Mouse (Mus musculus): Measurements from ENCODE around the gene Rpap2. TPM values are rescaled to one million over a fixed set of nuclear protein-coding genes. Genes with fewer than 3 reads are reported as not detected.

Gene Rpap2
- polyA plus RNA-seq, 1 experiment from 2014 or later, result 18.9 TPM

DNA sequence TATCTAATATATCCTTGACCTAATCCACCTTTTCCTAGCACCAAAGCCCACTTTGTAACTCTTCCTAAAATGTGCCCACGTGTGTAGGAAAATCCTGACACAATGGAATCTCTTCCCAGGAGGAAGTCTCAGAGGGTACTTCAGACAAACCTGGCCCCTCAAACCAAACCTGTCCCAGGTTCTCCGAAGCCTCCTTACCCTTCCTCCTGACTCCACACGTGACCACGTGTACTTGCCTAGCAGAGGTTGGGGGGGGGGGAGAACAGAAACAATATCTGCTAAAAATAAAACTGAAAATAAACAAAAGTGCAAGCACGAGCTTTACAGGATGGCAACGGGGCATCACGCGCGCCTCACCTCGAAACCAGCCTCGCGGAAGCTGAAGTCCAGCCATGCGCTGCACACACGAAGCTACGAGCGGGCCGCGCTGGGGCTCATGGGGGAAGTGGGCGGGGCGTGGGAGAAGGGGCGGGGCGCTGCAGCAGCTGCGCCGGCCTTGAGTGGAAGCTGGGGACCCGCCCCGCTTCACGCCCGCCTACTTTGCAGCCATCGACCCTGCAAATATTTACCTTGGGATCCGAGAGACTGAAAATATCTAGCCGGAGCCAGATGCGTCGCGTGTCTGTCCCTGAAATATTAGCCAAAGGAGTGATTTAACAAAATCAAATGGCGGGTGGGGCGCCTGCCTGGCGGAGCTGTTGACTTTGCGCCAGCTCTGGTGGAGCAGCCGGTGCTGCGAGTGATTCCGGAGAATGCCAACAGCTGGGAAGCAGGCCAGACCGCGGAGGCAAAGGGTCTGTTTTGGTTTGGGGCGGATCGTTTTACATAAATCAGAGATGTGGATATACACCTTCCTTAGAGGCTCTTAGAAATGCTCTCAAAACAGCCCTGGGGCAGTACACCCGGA lies 90.7 kb downstream of the Rpap2 start:
- peak overlapping the region; percentile 50 for H3K9ac ChIP-seq
- H3K4me1 ChIP-seq, result peaks cover 9% of the 10 kb centered on the region; the same call in 1 of the 2 replicates
- no peaks in the 10 kb centered on the region for H3K36me3 ChIP-seq (ENCODE audit: poor library complexity, severe bottlenecking)
- 15% methylated on average over 46 of the region's 46 CpGs for WGBS
- no peaks in the 10 kb centered on the region; the same call in 1 of the 2 replicates for H3K9me3 ChIP-seq (replicated peaks)
- peak overlapping the region; percentile 42 for H3K4me3 ChIP-seq
- ATAC-seq, result peak; percentile 96
- H3K4me2 ChIP-seq, result peak overlapping the region; percentile 65
- H3K27me3 ChIP-seq, result peaks cover 25% of the 10 kb centered on the region
- H3K27ac ChIP-seq, result peak overlapping the region; percentile 4; the same call in 1 of the 2 replicates

DNA sequence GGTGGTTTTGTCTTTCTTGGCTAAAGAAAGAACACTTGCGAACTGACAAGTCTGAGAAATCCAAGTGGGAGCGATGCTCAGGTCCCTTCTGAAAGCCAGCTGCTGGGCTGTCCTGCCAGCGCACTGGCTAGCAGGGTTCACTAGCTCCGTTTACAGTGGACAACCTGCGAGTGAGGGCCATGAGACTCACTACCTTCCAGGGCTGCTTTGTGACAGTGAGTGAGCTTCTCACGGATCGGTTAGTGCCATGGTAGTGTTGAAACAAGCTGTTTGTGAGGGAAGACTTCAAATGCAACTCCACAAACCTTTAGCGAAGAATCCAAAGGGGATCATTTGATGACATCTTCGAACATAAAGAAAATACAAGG lies 91.3 kb downstream of the Rpap2 start:
- Histone ChIP-seq H3K4me2 (peak overlapping the region; percentile 65), H3K4me1 (peaks cover 9% of the 10 kb centered on the region; the same call in 1 of the 2 replicates), H3K4me3 (peak overlapping the region; percentile 42), H3K27ac (peak overlapping the region; percentile 4; the same call in 1 of the 2 replicates), H3K27me3 (peaks cover 26% of the 10 kb centered on the region), H3K36me3 (ENCODE audit: poor library complexity, severe bottlenecking) (no peaks in the 10 kb centered on the region), H3K9me3 (replicated peaks) (no peaks in the 10 kb centered on the region; the same call in 1 of the 2 replicates), H3K9ac (peak overlapping the region; percentile 50)
- 26% methylated on average over 9 of the region's 9 CpGs for WGBS
- peak; percentile 52 for ATAC-seq

DNA sequence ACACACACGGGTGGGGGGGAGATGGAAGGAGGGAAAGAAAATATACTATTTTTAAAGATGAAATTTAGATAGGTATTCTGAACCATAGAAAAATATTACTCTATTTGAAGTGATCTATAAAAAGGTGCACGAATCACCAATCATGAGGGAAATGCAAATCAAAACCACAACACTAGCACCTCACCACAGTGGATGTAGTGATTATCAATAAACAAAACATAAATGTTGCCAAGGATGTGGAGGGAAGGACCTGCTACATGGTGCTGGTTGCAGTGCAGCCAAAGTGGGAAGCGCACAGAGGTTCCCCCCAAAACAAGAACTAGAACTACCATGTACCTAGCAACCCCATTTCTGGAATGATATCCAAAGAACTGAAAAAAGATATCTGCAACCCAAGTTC lies 97.8 kb downstream of the Rpap2 start:
- no peaks in the 10 kb centered on the region for H3K9me3 ChIP-seq (replicated peaks)
- no peak for ATAC-seq
- H3K9ac ChIP-seq, result no peak overlapping the region
- no peaks in the 10 kb centered on the region for H3K36me3 ChIP-seq (ENCODE audit: poor library complexity, severe bottlenecking)
- H3K4me2 ChIP-seq, result no peak overlapping the region
- no peaks in the 10 kb centered on the region for H3K4me1 ChIP-seq
- H3K27ac ChIP-seq, result no peak overlapping the region
- WGBS, result 80% methylated on average over 3 of the region's 3 CpGs
- H3K4me3 ChIP-seq, result no peak overlapping the region
- 0 out of 2 replicates have a peak, but pooled peaks cover 4% of the 10 kb centered on the region for H3K27me3 ChIP-seq

DNA sequence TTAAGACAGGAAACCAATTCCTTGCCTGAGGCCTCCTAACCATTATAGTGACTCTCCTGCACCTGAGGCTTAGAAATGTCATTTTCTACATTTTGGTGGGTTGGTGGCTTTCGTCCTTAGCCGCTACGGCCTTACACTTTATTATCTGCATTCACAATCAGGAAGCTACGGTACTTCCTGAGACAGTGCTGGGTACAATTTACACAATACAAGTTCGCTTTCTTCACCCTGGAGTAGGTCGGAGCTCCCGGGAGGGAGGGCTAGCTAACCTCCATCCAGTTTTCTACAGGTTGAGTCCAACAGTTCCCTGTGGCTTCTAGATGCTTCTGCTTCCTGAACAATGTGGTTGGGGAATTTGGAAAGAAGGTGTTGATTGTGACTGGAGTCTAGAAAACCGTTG lies 101.7 kb downstream of the Rpap2 start:
- Histone ChIP-seq H3K36me3 (ENCODE audit: poor library complexity, severe bottlenecking) (no peaks in the 10 kb centered on the region), H3K27ac (no peak overlapping the region), H3K9ac (no peak overlapping the region), H3K4me1 (no peaks in the 10 kb centered on the region), H3K4me2 (no peak overlapping the region), H3K27me3 (no peaks in the 10 kb centered on the region), H3K9me3 (replicated peaks) (no peaks in the 10 kb centered on the region), H3K4me3 (no peak overlapping the region)
- ATAC-seq, result no peak
- WGBS, result 83% methylated on average over 8 of the region's 8 CpGs

DNA sequence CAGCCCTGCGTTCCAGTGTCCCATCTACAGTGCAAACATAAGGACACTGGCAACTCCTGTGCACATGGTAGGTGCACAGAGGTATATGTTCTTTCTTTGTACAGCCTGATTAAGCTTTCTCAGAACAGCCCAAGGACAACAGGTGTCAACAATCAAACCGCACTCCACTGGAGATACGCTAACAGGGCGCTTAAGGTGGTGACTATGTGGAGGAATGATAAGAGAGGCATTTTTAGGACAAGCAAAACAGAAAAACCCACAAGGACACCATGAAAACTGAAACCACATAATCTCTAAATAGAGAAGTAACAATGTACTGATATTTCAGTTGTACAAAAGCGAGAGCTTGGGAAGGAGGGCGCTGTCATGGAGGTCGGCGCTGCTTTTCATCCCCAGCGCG lies 103.7 kb downstream of the Rpap2 start:
- Histone ChIP-seq H3K4me3 (no peak overlapping the region), H3K36me3 (ENCODE audit: poor library complexity, severe bottlenecking) (no peaks in the 10 kb centered on the region), H3K4me2 (no peak overlapping the region), H3K27me3 (no peaks in the 10 kb centered on the region), H3K9ac (no peak overlapping the region), H3K27ac (no peak overlapping the region), H3K4me1 (no peaks in the 10 kb centered on the region), H3K9me3 (replicated peaks) (no peaks in the 10 kb centered on the region)
- ATAC-seq, result no peak
- WGBS, result 93% methylated on average over 10 of the region's 10 CpGs

DNA sequence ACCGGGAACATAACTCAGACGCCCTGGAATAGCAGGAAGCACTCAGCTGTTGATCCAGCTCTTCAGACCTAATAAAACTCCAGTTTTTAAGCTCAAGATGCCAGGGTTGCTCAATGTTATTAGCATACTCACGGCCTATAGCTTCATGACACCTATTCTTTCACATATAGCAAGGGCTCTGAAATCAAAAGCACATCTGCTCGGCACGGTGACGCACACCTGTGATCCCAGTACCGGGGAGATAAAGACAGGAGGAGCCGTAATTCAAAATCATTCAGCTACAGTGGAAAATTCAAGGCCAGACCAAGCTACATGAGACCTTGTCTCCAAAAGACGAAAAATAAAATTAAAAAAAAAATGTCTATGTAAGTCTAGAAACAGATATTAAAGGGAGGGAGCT lies 104.5 kb downstream of the Rpap2 start:
- no peak overlapping the region for H3K27ac ChIP-seq
- no peak overlapping the region for H3K9ac ChIP-seq
- H3K36me3 ChIP-seq (ENCODE audit: poor library complexity, severe bottlenecking), result no peaks in the 10 kb centered on the region
- H3K4me2 ChIP-seq, result no peak overlapping the region
- H3K4me3 ChIP-seq, result no peak overlapping the region
- no peak for ATAC-seq
- no peaks in the 10 kb centered on the region for H3K27me3 ChIP-seq
- H3K4me1 ChIP-seq, result no peaks in the 10 kb centered on the region
- 88% methylated on average over 9 of the region's 9 CpGs for WGBS
- no peaks in the 10 kb centered on the region for H3K9me3 ChIP-seq (replicated peaks)

DNA sequence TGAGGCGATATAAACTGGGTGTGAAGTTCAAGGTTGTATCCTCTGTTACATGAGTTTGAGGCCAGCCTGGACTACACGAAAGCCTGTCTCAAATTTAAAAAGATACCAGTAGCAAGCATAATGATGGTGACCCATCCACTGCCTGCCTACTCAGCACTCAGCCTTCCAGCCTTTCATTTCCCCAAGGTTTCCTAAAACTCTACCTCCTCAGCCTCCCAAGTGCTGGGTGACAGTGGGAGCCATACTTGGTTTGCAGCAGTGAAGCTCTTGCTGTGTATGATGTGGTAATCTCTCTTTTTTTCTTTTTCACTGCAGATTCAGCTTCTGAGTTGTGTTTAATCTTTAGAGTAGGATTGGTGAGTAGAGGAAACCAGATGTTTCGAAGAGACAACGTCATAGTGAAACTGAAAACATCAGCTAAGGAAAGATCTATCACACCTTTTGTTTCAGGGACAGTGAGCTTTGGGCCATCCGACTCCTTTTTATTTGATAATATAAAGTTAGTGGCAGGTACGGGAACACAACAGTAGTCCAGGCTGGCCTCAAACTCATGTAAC lies 106.1 kb downstream of the Rpap2 start:
- Histone ChIP-seq H3K9me3 (replicated peaks) (no peaks in the 10 kb centered on the region), H3K4me1 (no peaks in the 10 kb centered on the region), H3K4me3 (no peak overlapping the region), H3K27ac (no peak overlapping the region), H3K4me2 (no peak overlapping the region), H3K36me3 (ENCODE audit: poor library complexity, severe bottlenecking) (no peaks in the 10 kb centered on the region), H3K27me3 (no peaks in the 10 kb centered on the region), H3K9ac (no peak overlapping the region)
- WGBS, result 92% methylated on average over 6 of the region's 6 CpGs
- no peak for ATAC-seq

DNA sequence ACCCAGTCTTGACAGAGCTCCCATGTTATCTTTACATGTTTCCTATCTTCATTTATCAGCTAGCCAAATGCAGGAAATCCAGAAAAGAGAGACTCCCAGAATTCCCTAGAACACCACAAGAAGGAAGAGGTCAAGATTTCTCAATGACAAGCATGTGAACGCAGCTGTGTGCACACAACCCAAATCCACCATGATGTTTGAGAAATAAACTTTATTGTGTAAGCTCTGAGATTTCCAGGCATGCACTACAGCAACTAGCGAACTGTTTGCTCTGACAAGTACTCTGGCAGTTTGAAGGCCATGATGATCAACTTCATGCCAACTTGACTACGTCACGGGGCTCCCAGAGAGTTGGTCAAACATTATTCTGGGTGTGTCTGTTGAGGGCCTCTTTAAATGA lies 108.6 kb downstream of the Rpap2 start:
- Histone ChIP-seq H3K4me3 (no peak overlapping the region), H3K9ac (no peak overlapping the region), H3K27ac (no peak overlapping the region), H3K9me3 (replicated peaks) (no peaks in the 10 kb centered on the region), H3K27me3 (no peaks in the 10 kb centered on the region), H3K4me1 (no peaks in the 10 kb centered on the region), H3K36me3 (ENCODE audit: poor library complexity, severe bottlenecking) (no peaks in the 10 kb centered on the region), H3K4me2 (no peak overlapping the region)
- 90% methylated on average over 4 of the region's 4 CpGs for WGBS
- ATAC-seq, result no peak

DNA sequence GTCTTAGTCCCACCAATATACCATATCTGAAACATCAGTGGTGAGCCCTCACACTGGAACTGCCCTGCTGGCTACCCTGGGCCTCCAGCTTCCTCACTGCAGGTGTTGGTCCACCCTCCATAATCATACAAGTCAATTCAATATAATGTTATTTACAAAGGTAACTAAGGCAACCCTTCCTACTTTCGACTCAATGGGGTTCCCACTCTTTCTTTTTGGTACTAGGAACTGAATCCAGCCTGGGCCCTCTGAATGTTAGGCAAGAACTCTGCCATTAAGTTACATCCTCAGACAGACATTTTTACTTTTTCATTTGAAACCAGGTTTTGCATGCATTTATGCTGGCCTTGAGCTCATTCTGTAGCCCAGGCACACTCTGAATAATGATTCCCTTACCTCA lies 109.1 kb downstream of the Rpap2 start:
- WGBS, result 84% methylated on average over 1 of the region's 1 CpGs

DNA sequence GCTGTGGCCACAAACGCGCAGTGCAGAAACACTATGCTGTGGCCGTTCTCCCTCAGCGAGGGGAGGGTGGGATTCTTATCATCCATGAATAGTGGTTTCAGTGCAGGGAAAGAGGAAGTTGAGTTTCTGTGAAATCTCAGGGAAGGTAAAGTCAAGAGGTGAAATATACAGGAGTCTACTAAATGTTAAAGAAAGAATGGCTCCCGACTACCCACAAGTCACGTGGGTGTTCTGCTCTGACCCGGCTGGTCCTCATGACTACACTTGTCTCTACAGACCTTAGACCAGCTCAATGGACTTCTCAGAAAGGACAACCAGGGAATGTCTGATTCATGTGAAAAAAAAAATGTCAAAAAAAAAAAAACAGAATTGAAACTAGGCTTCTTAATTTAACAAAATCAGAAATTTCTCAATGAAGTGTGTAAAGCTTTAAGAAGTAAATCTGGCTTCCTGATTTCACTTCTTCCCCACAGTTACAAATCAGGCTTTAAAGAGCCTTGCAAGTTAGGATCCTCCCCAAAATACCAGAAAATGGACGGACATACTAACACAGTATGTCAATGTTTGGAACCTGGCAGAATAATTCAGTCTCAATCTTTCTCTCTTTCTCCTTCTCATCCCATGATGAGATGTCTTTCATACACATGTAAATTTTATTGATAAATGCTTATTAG lies 111.1 kb downstream of the Rpap2 start:
- H3K4me1 ChIP-seq, result no peaks in the 10 kb centered on the region
- no peaks in the 10 kb centered on the region for H3K9me3 ChIP-seq (replicated peaks)
- H3K9ac ChIP-seq, result no peak overlapping the region
- no peaks in the 10 kb centered on the region for H3K36me3 ChIP-seq (ENCODE audit: poor library complexity, severe bottlenecking)
- 0 out of 2 replicates have a peak, but pooled peaks cover 3% of the 10 kb centered on the region for H3K27me3 ChIP-seq
- H3K4me3 ChIP-seq, result no peak overlapping the region
- WGBS, result 93% methylated on average over 8 of the region's 8 CpGs
- no peak overlapping the region for H3K27ac ChIP-seq
- no peak for ATAC-seq
- H3K4me2 ChIP-seq, result no peak overlapping the region

More for the DNA sequence above, 109.1 kb downstream of the Rpap2 start:
- no peak overlapping the region for H3K9ac ChIP-seq
- H3K9me3 ChIP-seq (replicated peaks), result no peaks in the 10 kb centered on the region
- H3K4me1 ChIP-seq, result no peaks in the 10 kb centered on the region
- no peak overlapping the region for H3K4me3 ChIP-seq
- no peak overlapping the region for H3K4me2 ChIP-seq
- no peak for ATAC-seq
- H3K36me3 ChIP-seq (ENCODE audit: poor library complexity, severe bottlenecking), result no peaks in the 10 kb centered on the region
- H3K27me3 ChIP-seq, result no peaks in the 10 kb centered on the region
- H3K27ac ChIP-seq, result no peak overlapping the region

Data from forebrain, embryonic 13.5 days (tissue).